Mouse (Mus musculus) embryonic facial prominence, embryonic 11.5 days (tissue): ENCODE measurements at regions not wholly inside any gene's neighbourhood (a gene's known extent, or its start where the extent isn't known, plus 50 kb on each side); places are given as distances from the start of the nearest gene placed in this dataset.

ENCODE experiments used
- ATAC-seq: fragments of 200-750 bp; cut with Nextera tagmentation; replicated peaks from 2 replicates; pipeline ENCODE4 v1.8.0; 2017; ENCODE audit warnings: low read depth; ENCODE audit not compliant: insufficient number of reproducible peaks, low FRiP score, low TSS enrichment
- DNase-seq: peaks from one replicate; pipeline ENCODE4 v3.0.0-alpha.2; 2015; ENCODE audit warnings: low spot score
- H3K27ac ChIP-seq: fragments of 300-500 bp; sonication (generic); replicated peaks from 2 replicates; pipeline ENCODE4 v1.5.1; 2014; ENCODE audit warnings: mild to moderate bottlenecking, low read depth, low read length, control low read depth
- H3K27me3 ChIP-seq: fragments of 300-500 bp; sonication (generic); 2 replicates; pipeline ENCODE4 v1.6.1; 2014; ENCODE audit warnings: mild to moderate bottlenecking, low read length, moderate library complexity, mixed read lengths; ENCODE audit not compliant: control insufficient read depth, insufficient read depth
- H3K36me3 ChIP-seq: fragments of 300-500 bp; sonication (generic); replicated peaks from 2 replicates; pipeline ENCODE4 v1.6.1; 2014; ENCODE audit warnings: low read depth, mild to moderate bottlenecking, low read length, moderate library complexity, mixed read lengths; ENCODE audit not compliant: control insufficient read depth, insufficient read depth
- H3K4me1 ChIP-seq: fragments of 300-500 bp; sonication (generic); 2 replicates; pipeline ENCODE4 v1.6.1; 2014; ENCODE audit warnings: low read length, mixed read lengths; ENCODE audit not compliant: control insufficient read depth, insufficient read depth
- H3K4me2 ChIP-seq: fragments of 300-500 bp; sonication (generic); 2 replicates; pipeline ENCODE4 v1.6.1; 2014; ENCODE audit warnings: low read depth, mild to moderate bottlenecking, control low read depth, low read length, moderate library complexity
- H3K4me3 ChIP-seq: fragments of 300-500 bp; sonication (generic); 2 replicates; pipeline ENCODE4 v1.5.1; 2014; ENCODE audit warnings: low read depth, low read length, control low read depth
- H3K9ac ChIP-seq: fragments of 300-500 bp; sonication (generic); replicated peaks from 2 replicates; pipeline ENCODE4 v1.6.1; 2014; ENCODE audit warnings: mild to moderate bottlenecking, control low read depth, low read length
- H3K9me3 ChIP-seq: fragments of 300-500 bp; sonication (generic); replicated peaks from 2 replicates; pipeline ENCODE4 v1.6.1; 2016; ENCODE audit warnings: mild to moderate bottlenecking, low read length, inconsistent platforms, mixed read lengths; ENCODE audit not compliant: control insufficient read depth
- WGBS: fragments of 180-500 bp; shearing (Covaris S2); extraction: QIAGEN DNeasy Blood & Tissue Kit; methylation state at CpG from one replicate; pipeline ENCODE4 v1.1.7; 2014; 5-methylcytosine and 5-hydroxymethylcytosine counted together

DNA sequence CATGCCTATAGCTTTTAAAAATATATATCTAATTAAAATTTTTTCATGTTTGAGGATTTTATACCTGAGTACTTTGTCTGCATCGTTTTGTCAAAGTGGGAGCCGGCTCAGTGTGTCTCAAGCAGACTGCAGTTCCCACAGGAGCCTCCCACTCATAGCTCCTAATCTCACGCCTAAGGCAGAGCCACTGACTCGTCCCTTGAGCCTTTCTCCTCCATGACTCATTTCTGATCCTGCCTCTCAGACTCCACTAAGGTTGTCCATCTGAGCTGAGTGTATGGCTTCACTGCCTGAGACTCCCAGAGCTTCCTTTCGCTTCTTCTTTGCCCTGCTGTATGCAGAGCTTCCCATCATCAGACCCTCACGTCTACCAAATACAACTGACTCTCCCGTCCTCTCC, 98.8 kb downstream of the Efnb2 start:
- H3K9me3 ChIP-seq = no peaks in the 10 kb centered on the region
- no peak overlapping the region for H3K4me3 ChIP-seq
- H3K36me3 ChIP-seq = no peaks in the 10 kb centered on the region
- H3K4me1 ChIP-seq = no peaks in the 10 kb centered on the region
- no peak overlapping the region for H3K9ac ChIP-seq
- 81% methylated on average over 7 of the region's 7 CpGs for WGBS
- no peak overlapping the region for H3K4me2 ChIP-seq
- H3K27ac ChIP-seq = no peak overlapping the region
- no peak for ATAC-seq
- DNase-seq = no peak
- H3K27me3 ChIP-seq = no peaks in the 10 kb centered on the region

GRCm38 (mm10) chr8:8558050-8558449, 103.0 kb downstream of the Efnb2 start:
- no peak overlapping the region for H3K4me3 ChIP-seq
- no peaks in the 10 kb centered on the region for H3K9me3 ChIP-seq
- no peaks in the 10 kb centered on the region for H3K36me3 ChIP-seq
- H3K27ac ChIP-seq = no peak overlapping the region
- no peak overlapping the region for H3K9ac ChIP-seq
- no peaks in the 10 kb centered on the region for H3K4me1 ChIP-seq
- ATAC-seq (no peak), DNase-seq (no peak)
- WGBS = 72% methylated on average over 7 of the region's 7 CpGs
- no peaks in the 10 kb centered on the region for H3K27me3 ChIP-seq
- no peak overlapping the region for H3K4me2 ChIP-seq

DNA sequence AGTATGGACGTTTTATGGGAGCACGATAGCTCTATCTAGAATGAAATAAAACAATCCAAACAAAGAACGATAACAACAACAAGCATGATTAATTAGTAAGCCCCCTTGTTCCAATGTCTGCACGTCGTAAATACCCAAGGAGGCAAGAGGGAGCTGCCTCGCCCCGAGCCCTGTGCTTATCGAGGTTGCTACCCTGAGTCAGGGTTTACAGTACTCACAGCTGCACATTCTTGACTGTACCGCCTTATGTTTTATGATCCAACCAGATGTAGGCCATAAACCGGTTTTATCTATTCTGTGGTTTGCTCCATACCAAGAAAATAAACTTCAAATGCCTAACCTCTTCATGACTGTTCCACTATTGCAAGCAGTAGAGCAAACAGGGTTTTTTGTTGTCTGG, 104.9 kb downstream of the Efnb2 start:
- Histone ChIP-seq H3K4me3 (no peak overlapping the region), H3K4me1 (no peaks in the 10 kb centered on the region), H3K36me3 (no peaks in the 10 kb centered on the region), H3K27ac (no peak overlapping the region), H3K9me3 (no peaks in the 10 kb centered on the region), H3K4me2 (no peak overlapping the region), H3K27me3 (no peaks in the 10 kb centered on the region), H3K9ac (no peak overlapping the region)
- ATAC-seq (no peak), DNase-seq (no peak)
- WGBS = 92% methylated on average over 10 of the region's 10 CpGs

DNA sequence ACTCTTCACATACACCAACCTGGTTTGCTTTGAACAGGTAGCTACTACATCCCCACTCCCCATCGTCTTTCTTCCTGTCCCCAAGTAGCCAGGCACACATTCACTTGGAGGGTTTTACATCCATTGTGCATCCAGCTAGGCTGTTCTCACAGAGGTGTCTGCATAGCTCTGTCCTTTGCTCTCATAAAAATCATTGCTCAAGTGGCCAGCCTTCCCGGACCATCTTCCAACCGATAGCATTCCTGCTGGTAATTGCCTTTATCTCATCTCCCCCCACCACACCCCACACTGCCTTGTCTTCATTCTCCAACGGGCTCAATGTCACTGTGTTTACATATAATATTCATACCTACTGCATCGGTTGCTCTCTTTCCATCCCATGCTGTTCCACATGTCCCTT, 106.4 kb downstream of the Efnb2 start:
- ATAC-seq (no peak), DNase-seq (no peak)
- Histone ChIP-seq H3K27ac (no peak overlapping the region), H3K27me3 (no peaks in the 10 kb centered on the region), H3K9me3 (no peaks in the 10 kb centered on the region), H3K9ac (no peak overlapping the region), H3K36me3 (no peaks in the 10 kb centered on the region), H3K4me3 (no peak overlapping the region), H3K4me2 (no peak overlapping the region), H3K4me1 (no peaks in the 10 kb centered on the region)
- 90% methylated on average over 5 of the region's 5 CpGs for WGBS

GRCm38 (mm10) chr8:8552779-8553178, 108.3 kb downstream of the Efnb2 start:
- H3K36me3 ChIP-seq = no peaks in the 10 kb centered on the region
- H3K4me3 ChIP-seq = no peak overlapping the region
- no peak overlapping the region for H3K4me2 ChIP-seq
- no peaks in the 10 kb centered on the region for H3K4me1 ChIP-seq
- DNase-seq (no peak), ATAC-seq (no peak)
- no peak overlapping the region for H3K9ac ChIP-seq
- no peaks in the 10 kb centered on the region for H3K9me3 ChIP-seq
- 73% methylated on average over 1 of the region's 1 CpGs for WGBS
- no peaks in the 10 kb centered on the region for H3K27me3 ChIP-seq
- H3K27ac ChIP-seq = no peak overlapping the region

DNA sequence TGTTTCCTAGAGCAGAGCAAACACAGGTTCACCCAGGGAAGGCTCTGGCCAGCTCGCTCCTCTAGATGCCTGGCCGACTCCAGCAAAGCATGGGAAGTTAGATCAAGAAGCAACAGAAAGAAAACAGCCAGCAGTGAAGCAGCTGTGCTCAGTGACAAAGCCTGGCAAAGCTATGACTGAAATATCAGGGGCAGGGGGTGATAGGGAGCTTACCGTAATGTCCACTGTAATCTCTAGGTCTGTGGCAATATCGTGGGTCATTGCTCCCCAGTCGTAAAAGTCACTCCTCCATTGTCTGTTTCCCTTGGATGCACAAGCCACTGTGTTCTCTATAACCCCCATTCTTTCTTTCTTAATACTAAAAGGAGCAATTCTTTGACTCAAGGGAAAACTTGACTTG, 124.4 kb downstream of the Efnb2 start:
- no peak for DNase-seq
- H3K36me3 ChIP-seq = no peaks in the 10 kb centered on the region
- H3K9ac ChIP-seq = no peak overlapping the region
- H3K27ac ChIP-seq = no peak overlapping the region
- H3K27me3 ChIP-seq = no peaks in the 10 kb centered on the region
- no peak overlapping the region for H3K4me3 ChIP-seq
- 83% methylated on average over 5 of the region's 5 CpGs for WGBS
- no peak overlapping the region for H3K4me2 ChIP-seq
- H3K4me1 ChIP-seq = no peaks in the 10 kb centered on the region
- ATAC-seq = no peak
- H3K9me3 ChIP-seq = no peaks in the 10 kb centered on the region

- Histone ChIP-seq H3K9me3 (no peaks in the 10 kb centered on the region), H3K36me3 (no peaks in the 10 kb centered on the region), H3K9ac (no peak overlapping the region), H3K4me3 (no peak overlapping the region), H3K4me1 (no peaks in the 10 kb centered on the region), H3K27me3 (no peaks in the 10 kb centered on the region), H3K27ac (no peak overlapping the region), H3K4me2 (no peak overlapping the region)
- WGBS = 47% methylated on average over 6 of the region's 6 CpGs
- DNase-seq = no peak
- ATAC-seq = no peak
These were observed 126.3 kb downstream of the Efnb2 start for GRCm38 (mm10) chr8:8534787-8535186.

- WGBS = 70% methylated on average over 5 of the region's 5 CpGs
- no peaks in the 10 kb centered on the region for H3K27me3 ChIP-seq
These were observed 128.1 kb downstream of the Efnb2 start for GRCm38 (mm10) chr8:8532907-8533306.

GRCm38 (mm10) chr8:8530540-8530939, 130.5 kb downstream of the Efnb2 start:
- Histone ChIP-seq H3K4me2 (no peak overlapping the region), H3K27ac (no peak overlapping the region), H3K36me3 (no peaks in the 10 kb centered on the region), H3K27me3 (no peaks in the 10 kb centered on the region), H3K4me3 (no peak overlapping the region), H3K4me1 (no peaks in the 10 kb centered on the region), H3K9me3 (no peaks in the 10 kb centered on the region), H3K9ac (no peak overlapping the region)
- no peak for DNase-seq
- WGBS = 59% methylated on average over 5 of the region's 5 CpGs
- ATAC-seq = no peak

More at GRCm38 (mm10) chr8:8532907-8533306, 128.1 kb downstream of the Efnb2 start:
- H3K4me1 ChIP-seq = no peaks in the 10 kb centered on the region
- no peaks in the 10 kb centered on the region for H3K9me3 ChIP-seq
- no peak for DNase-seq
- ATAC-seq = no peak
- H3K36me3 ChIP-seq = no peaks in the 10 kb centered on the region
- no peak overlapping the region for H3K4me2 ChIP-seq
- no peak overlapping the region for H3K27ac ChIP-seq
- H3K9ac ChIP-seq = no peak overlapping the region
- H3K4me3 ChIP-seq = no peak overlapping the region
